Mouse (Mus musculus) forebrain, embryonic 16.5 days (tissue): ENCODE results near the gene Nelfcd. TPM values are rescaled to one million over a fixed set of nuclear protein-coding genes. Genes with fewer than 3 reads are reported as not detected.

Source experiments
- ATAC-seq: fragments of 200-750 bp; cut with Nextera tagmentation; 2 replicates; pipeline ENCODE4 v1.8.0; 2017; ENCODE audit warnings: mild to moderate bottlenecking, moderate library complexity
- H3K27ac ChIP-seq: fragments of 300-500 bp; sonication (generic); 2 replicates; pipeline ENCODE4 v1.5.1; 2014; ENCODE audit warnings: low read length, control low read depth
- H3K27me3 ChIP-seq: fragments of 300-500 bp; sonication (generic); replicated peaks from 2 replicates; pipeline ENCODE4 v1.6.1; 2014; ENCODE audit warnings: low read length; ENCODE audit not compliant: control insufficient read depth, insufficient read depth
- H3K36me3 ChIP-seq: fragments of 300-500 bp; sonication (generic); 2 replicates; pipeline ENCODE4 v1.6.1; 2014; ENCODE audit not compliant: control insufficient read depth, insufficient read depth
- H3K4me1 ChIP-seq: fragments of 300-500 bp; sonication (generic); replicated peaks from 2 replicates; pipeline ENCODE4 v1.6.1; 2014; ENCODE audit warnings: low read length; ENCODE audit not compliant: control insufficient read depth, insufficient read depth
- H3K4me2 ChIP-seq: fragments of 300-500 bp; sonication (generic); 2 replicates; pipeline ENCODE4 v1.6.1; 2014; ENCODE audit warnings: mild to moderate bottlenecking, low read length, control low read depth
- H3K4me3 ChIP-seq: fragments of 300-500 bp; sonication (generic); replicated peaks from 2 replicates; pipeline ENCODE4 v1.5.1; 2014; ENCODE audit warnings: mild to moderate bottlenecking, low read length, control low read depth
- H3K9ac ChIP-seq: fragments of 300-500 bp; sonication (generic); replicated peaks from 2 replicates; pipeline ENCODE4 v1.6.1; 2014; ENCODE audit warnings: low read depth, low read length, control low read depth
- H3K9me3 ChIP-seq: fragments of 300-500 bp; sonication (generic); 2 replicates; pipeline ENCODE4 v1.6.1; 2016; ENCODE audit warnings: low read length; ENCODE audit not compliant: control insufficient read depth
- WGBS: fragments of 180-500 bp; shearing (Covaris S2); extraction: QIAGEN DNeasy Blood & Tissue Kit; methylation state at CpG from one replicate; pipeline ENCODE4 v1.1.7; 2014; 5-methylcytosine and 5-hydroxymethylcytosine counted together
- polyA plus RNA-seq: library from polyadenylated mRNA; unstranded; fragments of >200 nt; fragmentation: Nextera tagmentation; extraction: Ambion mirVana; gene quantifications from 2 replicates; pipeline ENCODE4 v1.2.1, GENCODE M21; 2015

The Nelfcd gene
- polyA plus RNA-seq, 1 experiment from 2014 or later = 106 TPM

GRCm38 (mm10) chr2:174410222-174410621 is 5.4 kb upstream of the Nelfcd start:
- H3K4me1 ChIP-seq = no peaks in the 10 kb centered on the region
- no peak overlapping the region for H3K27ac ChIP-seq
- no peaks in the 10 kb centered on the region for H3K36me3 ChIP-seq
- ATAC-seq = no peak
- H3K27me3 ChIP-seq = no peaks in the 10 kb centered on the region
- H3K9me3 ChIP-seq = no peaks in the 10 kb centered on the region
- no peak overlapping the region for H3K4me3 ChIP-seq
- 61% methylated on average over 2 of the region's 2 CpGs for WGBS
- no peak overlapping the region for H3K4me2 ChIP-seq
- no peak overlapping the region for H3K9ac ChIP-seq

- Histone ChIP-seq H3K4me3 (no peak overlapping the region), H3K4me2 (no peak overlapping the region), H3K36me3 (no peaks in the 10 kb centered on the region), H3K27me3 (no peaks in the 10 kb centered on the region), H3K9ac (no peak overlapping the region), H3K27ac (no peak overlapping the region), H3K4me1 (peaks cover 9% of the 10 kb centered on the region), H3K9me3 (no peaks in the 10 kb centered on the region)
- ATAC-seq = no peak
- WGBS = 84% methylated on average over 7 of the region's 7 CpGs
These were observed 2.5 kb upstream of the Nelfcd start for GRCm38 (mm10) chr2:174413127-174413526.

- Histone ChIP-seq H3K9me3 (no peaks in the 10 kb centered on the region), H3K4me1 (peaks cover 9% of the 10 kb centered on the region), H3K9ac (no peak overlapping the region), H3K4me2 (peak overlapping the region; percentile 96), H3K27ac (no peak overlapping the region), H3K27me3 (no peaks in the 10 kb centered on the region), H3K36me3 (no peaks in the 10 kb centered on the region), H3K4me3 (peak overlapping the region; percentile 90)
- WGBS = 58% methylated on average over 13 of the region's 18 CpGs
- ATAC-seq = no peak
These were observed 438 bp upstream of the Nelfcd start for GRCm38 (mm10) chr2:174415001-174415730.

GRCm38 (mm10) chr2:174421107-174421506 is 5.5 kb downstream of the Nelfcd start:
- Histone ChIP-seq H3K4me1 (peaks cover 6% of the 10 kb centered on the region), H3K36me3 (peaks cover 8% of the 10 kb centered on the region), H3K27me3 (no peaks in the 10 kb centered on the region), H3K9ac (no peak overlapping the region), H3K4me3 (no peak overlapping the region), H3K4me2 (no peak overlapping the region), H3K27ac (no peak overlapping the region), H3K9me3 (no peaks in the 10 kb centered on the region)
- 80% methylated on average over 6 of the region's 6 CpGs for WGBS
- no peak for ATAC-seq

DNA sequence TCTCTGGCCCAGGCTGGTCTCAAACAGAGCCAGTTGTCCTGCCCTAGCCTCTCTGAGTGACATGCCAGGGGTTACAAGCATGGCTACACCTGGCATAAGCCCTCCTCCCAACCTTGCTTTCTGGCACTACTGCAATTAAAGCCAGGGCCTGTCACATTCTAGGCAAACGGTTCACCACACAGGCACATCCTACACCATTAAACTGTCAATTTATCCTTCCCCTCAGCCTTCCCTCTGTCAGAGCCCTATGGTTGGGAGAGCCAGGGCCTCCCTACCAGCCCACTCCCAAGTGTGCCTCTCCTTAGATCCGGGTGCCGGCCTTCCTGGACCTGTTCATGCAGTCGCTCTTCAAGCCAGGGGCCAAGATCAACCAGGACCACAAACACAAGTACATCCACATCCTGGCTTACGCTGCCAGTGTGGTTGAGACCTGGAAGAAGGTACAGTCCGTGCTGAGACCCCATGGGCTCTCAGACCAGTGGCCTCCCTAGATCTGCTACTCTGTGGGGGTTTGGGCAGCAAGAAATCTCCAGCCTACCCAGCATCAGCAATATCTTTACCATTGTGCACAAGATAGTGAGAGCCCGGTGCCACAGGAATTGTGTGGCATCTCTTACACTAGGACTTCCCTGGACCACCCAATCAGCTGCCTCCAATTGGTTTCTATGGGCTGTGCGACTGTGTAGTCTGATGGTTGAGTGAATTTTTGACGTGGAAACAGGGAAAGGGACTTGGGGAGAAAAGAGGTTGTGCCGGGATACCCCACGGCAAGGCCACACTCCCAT is 8.9 kb downstream of the Nelfcd start:
- H3K27ac ChIP-seq = no peak overlapping the region
- H3K4me1 ChIP-seq = no peaks in the 10 kb centered on the region
- 91% methylated on average over 11 of the region's 11 CpGs for WGBS
- H3K4me3 ChIP-seq = no peak overlapping the region
- ATAC-seq = no peak
- H3K27me3 ChIP-seq = no peaks in the 10 kb centered on the region
- no peak overlapping the region for H3K4me2 ChIP-seq
- H3K9ac ChIP-seq = no peak overlapping the region
- H3K9me3 ChIP-seq = no peaks in the 10 kb centered on the region
- peaks cover 23% of the 10 kb centered on the region for H3K36me3 ChIP-seq

DNA sequence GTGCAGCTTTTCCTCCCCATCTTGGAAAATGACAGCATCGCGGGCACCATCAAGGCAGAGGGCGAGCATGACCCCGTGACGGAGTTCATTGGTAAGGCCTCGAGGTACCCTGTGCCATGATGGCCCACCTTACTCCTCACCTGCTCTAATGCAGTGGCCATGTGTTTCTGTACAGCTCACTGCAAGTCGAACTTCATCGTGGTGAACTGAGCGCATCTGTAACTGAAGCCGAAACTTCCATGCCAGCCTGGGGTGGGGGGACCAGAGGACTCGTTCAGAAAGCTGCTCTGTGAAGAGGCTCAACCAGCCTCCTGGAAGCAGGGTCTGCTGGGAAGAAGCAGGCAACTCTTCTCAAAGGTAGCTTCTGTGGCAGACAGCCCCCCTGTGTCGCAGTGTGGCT is 11.3 kb downstream of the Nelfcd start:
- no peak overlapping the region for H3K4me3 ChIP-seq
- H3K27me3 ChIP-seq = no peaks in the 10 kb centered on the region
- 94% methylated on average over 12 of the region's 12 CpGs for WGBS
- no peak overlapping the region for H3K4me2 ChIP-seq
- H3K9ac ChIP-seq = no peak overlapping the region
- peaks cover 23% of the 10 kb centered on the region for H3K36me3 ChIP-seq
- no peak overlapping the region for H3K27ac ChIP-seq
- no peaks in the 10 kb centered on the region for H3K4me1 ChIP-seq
- no peaks in the 10 kb centered on the region for H3K9me3 ChIP-seq
- no peak for ATAC-seq

DNA sequence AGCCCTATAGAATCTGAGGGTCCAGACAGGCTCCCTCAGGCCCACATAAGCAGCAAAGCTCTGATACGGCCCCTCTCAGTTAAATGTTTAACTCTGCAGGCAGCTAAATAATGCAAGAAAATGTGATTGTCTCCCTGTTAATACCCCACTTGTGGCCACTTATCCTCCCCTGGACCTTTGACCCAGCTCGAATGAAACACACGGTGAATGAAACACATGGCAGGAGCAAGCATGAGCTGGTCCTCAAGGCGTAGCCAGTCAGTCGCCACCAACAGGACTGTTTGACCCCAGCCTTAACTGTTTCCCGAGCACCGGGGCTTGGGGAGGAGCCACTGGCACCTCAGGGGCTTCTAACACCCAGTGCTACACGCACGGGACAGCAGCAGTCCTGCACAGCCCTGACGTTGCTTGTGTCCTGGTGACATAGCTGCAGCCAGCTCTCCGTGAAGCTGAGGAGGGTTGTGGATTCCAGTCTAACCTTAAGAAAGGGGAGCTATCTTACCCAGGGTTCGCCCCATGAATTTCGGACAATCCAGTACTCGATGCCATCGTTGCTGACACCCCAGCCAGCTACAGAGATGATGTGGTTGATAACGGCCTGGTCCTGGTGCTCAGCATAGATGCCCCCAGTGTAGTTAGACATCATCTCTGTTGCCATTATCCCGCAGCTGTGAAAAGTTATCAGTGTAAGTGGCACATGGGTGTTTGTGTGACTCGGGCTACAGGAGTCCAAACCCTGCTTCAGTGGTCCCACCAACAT is 12.7 kb downstream of the Nelfcd start:
- no peak overlapping the region for H3K4me2 ChIP-seq
- WGBS = 75% methylated on average over 18 of the region's 18 CpGs
- no peaks in the 10 kb centered on the region for H3K9me3 ChIP-seq
- no peak overlapping the region for H3K4me3 ChIP-seq
- no peaks in the 10 kb centered on the region for H3K27me3 ChIP-seq
- H3K36me3 ChIP-seq = peaks cover 23% of the 10 kb centered on the region
- no peak overlapping the region for H3K9ac ChIP-seq
- no peak for ATAC-seq
- no peak overlapping the region for H3K27ac ChIP-seq
- H3K4me1 ChIP-seq = no peaks in the 10 kb centered on the region

GRCm38 (mm10) chr2:174428996-174429591 is 13.5 kb downstream of the Nelfcd start:
- Histone ChIP-seq H3K9ac (no peak overlapping the region), H3K36me3 (peaks cover 21% of the 10 kb centered on the region), H3K27me3 (no peaks in the 10 kb centered on the region), H3K4me3 (no peak overlapping the region), H3K4me1 (no peaks in the 10 kb centered on the region), H3K9me3 (no peaks in the 10 kb centered on the region), H3K27ac (no peak overlapping the region), H3K4me2 (no peak overlapping the region)
- WGBS = 29% methylated on average over 10 of the region's 10 CpGs
- peak; percentile 61 for ATAC-seq

DNA sequence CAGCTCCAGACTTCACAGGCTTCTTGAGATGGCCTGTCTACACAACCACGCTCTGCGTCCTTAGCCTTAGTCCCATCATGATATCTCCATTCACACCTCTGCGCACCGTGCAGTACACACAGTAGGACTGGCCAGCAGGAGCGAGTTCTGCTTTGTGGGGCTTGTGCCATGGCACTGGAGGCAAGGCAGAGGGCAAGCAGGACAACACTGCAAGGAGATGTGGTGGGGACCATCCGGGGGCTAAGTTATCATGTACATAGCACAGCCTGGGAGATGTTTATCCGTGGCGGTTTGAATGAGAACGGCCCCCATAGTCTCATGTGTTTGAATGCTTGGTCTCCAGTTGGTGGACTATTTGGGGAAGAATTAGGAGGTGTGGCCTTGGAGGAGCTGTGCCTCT is 19.3 kb downstream of the Nelfcd start:
- Histone ChIP-seq H3K4me2 (no peak overlapping the region), H3K27me3 (no peaks in the 10 kb centered on the region), H3K4me1 (peaks cover 18% of the 10 kb centered on the region), H3K9me3 (no peaks in the 10 kb centered on the region), H3K4me3 (no peak overlapping the region), H3K36me3 (no peaks in the 10 kb centered on the region), H3K9ac (no peak overlapping the region), H3K27ac (no peak overlapping the region)
- WGBS = over 99% methylated on average over 9 of the region's 9 CpGs
- ATAC-seq = no peak
